Mouse (Mus musculus): ENCODE data around the gene Dmpk.

- TF ChIP-seq CTCF (conservative IDR thresholded peaks at IDR 0.05; ENCODE audit: insufficient read depth, insufficient read length, low read depth, low read length) (no peak), POLR2A (IDR thresholded peaks at IDR 0.05; ENCODE audit: low read depth, low read length) (no peak)
Measured at GRCm38 (mm10) chr7:19067935-19068334, 15.7 kb upstream of the Dmpk start.

Measured in kidney, adult 2 months (tissue).